Mouse (Mus musculus) regulatory T cell (primary cell): ENCODE data around the gene Gm47996.
"Not testable (repeated sequence)": the region's sequence is repeated elsewhere in the genome, so short reads cannot be mapped to it uniquely, and the experiment has no call there.

Source experiments
- in situ Hi-C: fragments of 300-600 bp; cut with MboI, MseI; formaldehyde crosslinking; loops from one replicate; pipeline ENCODE4 v1.15.1; 2025; ENCODE audit warnings: high pct_unique_total_duplicates

Gm47996 gene

DNA sequence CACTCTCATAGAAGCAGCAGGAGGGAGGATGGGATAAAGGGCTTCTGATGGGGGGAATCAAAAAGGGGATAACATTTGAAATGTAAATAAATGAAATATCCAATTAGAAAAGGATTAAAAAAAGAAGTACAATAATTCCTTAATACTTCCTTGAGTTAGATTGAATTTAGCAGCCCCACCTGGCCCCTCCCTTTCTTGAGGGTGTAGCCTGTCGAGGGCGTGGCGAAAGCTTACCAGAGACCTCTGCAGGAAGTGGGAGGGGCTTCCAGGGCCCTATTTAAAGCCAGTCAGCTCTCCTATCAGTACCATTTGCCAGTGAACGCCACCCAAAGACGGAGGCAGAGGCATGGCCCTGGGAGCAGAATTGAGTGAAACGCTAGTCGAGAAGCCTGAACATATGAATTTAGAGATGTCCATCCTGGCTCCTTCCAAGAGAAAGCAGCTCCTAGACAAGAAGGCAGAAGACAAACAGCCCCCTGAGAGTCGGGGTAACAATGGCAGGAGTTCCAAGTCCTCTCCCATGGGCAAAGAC, at the start of gene Gm47996:
Gene Gm47996 (plus strand): TSS at position 308 of the 532 bp plus-strand sequence.
- in situ Hi-C loops = not testable (repeated sequence)

DNA sequence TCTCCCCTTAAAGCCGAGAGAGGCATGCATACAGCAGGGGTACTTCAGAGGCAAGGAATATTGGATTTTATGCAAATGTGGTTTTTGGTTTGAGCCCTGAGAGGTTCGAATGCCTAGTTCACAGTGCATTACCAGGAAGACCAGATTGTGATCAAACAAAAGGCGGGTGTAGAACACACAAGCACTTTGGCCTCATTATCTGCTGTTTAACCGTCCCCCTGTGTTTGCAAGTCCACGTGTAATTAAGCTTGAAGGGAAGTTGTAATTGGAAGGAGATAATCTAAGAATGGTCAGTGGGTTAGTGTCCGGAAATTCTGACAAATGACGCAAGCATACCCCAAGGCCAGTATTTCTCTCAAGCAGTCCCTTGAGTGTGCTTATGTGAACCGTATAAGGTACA, 43.9 kb upstream of the Gm47996 start:
- in situ Hi-C loops = no loop called here

DNA sequence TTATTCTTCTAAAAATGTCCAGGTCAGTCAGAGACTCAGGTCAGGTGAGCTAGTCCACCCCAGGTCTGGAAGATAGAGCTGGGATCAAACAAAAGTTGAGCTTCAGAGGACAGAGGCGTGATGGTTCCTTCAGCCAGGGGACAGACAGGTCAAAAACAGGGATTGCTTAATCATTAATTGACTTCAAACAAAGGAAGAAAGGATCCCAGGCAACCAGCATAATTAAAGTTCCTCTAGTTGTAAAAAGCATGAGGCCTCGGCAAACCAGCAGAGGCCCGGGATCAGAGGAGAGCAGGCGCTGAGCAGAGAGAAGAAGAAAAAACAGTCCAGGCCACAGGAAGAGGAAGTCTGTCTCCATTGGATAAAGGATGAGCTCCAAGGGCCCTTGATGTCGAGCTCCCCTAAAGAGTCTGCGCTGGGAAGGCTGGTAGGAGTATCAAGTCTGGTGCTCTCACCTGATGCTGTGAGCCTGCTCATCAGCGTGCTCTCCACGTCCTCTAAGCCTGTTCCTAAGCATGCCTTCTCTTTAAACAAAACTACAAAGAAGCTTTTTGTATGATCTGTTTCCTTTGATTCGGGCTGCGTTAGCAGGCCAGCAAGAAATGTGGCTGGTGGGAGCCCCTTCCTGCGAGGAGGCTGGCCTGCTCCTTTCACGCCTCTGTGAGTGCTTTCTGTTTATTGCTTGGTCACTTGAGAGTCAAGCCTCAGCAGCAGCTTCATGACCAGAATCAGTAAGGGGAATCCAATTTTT, 42.5 kb upstream of the Gm47996 start:
- in situ Hi-C loops = no loop called here

DNA sequence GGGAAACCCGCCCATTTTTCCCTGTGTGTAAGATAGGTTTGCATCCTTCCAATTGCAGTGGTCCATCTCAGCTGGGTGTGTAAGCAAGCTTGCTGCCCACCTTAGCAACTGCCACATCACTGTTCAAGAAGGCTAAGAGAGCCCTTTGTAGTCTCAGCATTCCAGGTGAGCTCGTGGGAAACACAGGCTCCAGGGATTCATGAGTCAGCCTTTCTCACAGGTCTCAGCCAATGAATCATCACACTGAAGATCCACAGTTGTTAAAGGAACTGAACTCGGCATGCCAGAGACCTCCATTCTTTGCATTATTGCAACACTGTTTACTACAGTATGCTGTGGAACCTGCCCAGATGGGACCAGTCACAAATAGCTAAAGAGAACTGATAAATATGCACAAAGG, 41.3 kb upstream of the Gm47996 start:
- in situ Hi-C loops = no loop called here

DNA sequence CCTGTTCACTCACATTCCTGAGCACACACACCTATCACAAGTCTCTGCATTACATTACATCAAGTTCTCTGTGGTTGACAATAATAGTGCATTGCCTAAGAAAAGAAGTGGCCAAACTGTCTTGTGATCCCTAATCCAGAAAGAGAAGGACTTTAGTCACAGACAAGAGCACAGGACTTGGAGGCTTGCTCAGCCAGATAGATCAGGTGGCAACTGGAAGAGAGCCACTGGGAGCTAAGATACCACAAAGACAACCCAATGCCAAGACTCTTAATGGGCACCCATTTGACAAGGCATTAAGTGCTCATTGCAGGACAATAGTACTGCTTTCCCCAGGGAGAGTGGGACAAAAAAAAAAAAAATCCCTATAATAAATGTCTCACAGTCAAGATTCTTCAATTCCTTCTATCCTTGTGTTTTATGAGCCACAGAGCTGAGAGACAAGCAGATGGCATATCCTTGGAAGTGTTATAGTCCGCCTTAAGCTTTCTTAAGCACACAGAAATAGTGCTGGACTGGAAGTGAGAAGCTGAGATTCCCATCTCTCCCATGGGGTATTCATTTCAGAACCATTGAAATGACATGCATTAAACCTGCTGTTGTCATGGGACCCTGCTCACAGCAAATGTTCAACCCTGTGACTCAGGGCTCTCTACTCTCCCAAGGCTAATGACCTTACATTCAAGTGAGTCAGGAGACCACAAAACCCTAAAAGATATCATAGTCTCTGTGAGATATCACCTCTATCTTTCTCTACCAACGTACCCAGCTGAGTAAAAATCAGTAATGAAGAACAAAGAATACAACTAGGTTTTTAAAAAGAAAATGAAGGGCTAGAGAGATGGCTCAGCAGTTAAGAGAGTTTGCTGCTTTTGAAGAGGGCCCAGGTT, 38.1 kb upstream of the Gm47996 start:
- in situ Hi-C loops = no loop called here

DNA sequence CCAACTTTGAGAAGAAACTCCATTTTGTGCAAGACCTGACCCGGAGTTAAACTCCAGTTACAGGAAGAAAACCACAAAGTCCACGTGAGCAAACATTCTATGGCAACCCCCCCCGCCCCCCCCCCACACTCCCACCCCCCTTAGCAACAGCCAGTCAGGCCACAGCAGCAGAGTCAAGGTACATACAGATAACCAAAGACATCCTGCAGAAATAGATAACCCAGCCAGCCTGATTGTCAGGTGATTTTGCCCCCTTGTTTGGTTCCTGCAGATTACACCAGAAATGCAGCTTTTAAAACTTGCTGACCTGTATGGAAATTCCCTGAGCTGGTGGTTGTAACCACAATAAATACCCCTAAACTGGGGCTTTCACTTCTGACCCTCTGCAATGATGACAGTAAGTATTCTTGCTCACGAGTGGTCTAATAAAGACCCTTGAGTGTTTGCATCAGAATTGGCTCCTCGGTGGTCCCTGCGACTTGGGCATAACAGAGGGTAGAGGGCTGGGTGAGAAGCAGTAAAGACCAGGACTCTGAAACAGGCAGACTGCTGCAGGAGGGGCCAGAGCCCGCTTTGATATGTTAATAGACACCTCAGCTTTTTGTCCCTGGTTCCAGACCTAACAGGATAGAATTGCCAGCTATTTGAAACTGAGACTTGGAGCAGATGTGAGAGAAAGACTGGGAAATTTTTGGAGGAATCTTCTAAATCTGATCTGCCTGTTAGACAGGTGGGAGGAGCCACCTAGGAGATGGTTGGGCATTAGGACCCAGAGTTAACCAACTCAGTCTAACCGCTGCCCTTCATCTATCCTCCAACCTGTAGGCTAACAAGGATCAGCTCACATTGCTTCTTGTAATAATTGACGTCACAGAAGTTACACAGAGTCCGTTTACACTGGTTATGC, 32.6 kb upstream of the Gm47996 start:
- in situ Hi-C loops = no loop called here

DNA sequence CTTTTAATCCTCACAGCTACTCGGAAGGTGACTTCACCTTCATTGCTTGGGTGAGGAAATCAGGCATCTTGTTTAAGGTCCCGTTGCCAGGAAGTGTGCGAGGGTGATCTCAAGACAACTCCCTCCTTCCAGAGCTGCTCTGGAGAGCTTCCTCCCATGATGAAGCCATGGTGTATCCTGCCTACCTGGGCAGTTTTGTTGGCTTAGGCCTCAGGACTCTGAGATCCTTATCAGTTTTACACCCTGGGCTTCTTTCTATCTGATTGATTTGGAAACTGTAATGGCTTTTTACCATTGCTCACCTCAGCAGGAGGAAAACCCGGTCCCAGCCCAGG, 32.0 kb upstream of the Gm47996 start:
- in situ Hi-C loops = no loop called here

DNA sequence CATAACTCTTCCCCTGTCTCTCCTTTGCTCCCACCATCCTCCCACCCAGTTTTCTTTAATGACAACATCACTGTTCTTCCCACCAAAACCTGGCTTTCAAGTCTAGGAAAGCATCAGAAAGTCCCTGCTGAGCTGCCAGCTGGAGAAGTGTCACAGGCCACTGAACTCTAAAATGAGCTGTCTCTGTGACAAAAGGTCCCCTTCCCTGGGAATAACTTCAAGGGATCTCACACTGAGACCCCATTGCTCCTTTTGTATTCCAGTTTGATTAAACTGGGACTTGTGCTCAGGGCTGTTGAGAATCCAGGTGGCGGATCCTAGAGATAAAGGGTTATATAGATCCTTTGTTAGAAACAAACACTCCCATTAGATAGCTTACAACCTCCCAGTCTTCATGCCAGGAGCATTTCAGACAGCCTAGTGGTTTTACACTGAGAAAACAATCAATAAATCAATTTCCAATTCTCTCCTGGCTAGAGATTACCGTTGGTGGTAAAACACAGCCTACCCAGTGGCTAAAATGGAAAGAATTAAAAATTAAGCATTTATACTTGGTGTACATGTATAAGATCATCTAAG, 31.3 kb upstream of the Gm47996 start:
- in situ Hi-C loops = no loop called here

DNA sequence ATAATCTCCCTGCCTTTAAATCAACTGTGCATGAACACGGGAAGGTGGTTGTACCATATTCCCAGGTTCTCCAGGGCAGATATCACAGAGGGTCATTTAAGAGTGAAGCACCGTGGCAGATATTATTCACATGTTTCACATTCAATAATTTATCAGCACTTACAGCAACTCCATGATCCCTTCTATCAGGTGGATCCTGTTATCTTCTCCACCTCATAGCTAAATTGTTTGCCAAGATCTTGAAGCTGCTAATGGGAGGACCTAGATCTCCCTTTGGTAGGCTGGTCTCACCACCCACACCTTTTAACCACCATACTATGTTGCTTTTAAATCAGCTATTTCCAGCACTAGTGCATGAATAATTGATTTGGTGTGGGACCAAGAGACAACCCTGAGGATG, 29.8 kb upstream of the Gm47996 start:
- in situ Hi-C loops = no loop called here

DNA sequence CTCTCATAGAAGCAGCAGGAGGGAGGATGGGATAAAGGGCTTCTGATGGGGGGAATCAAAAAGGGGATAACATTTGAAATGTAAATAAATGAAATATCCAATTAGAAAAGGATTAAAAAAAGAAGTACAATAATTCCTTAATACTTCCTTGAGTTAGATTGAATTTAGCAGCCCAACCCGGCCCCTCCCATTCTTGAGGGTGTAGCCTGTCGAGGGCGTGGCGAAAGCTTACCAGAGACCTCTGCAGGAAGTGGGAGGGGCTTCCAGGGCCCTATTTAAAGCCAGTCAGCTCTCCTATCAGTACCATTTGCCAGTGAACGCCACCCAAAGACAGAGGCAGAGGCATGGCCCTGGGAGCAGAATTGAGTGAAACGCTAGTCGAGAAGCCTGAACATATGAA, 27.7 kb upstream of the Gm47996 start, which contains the start of gene Gm47985:
Gene Gm47985 (plus strand): TSS at position 272 of the 400 bp plus-strand sequence.
- in situ Hi-C loops = not testable (repeated sequence)

DNA sequence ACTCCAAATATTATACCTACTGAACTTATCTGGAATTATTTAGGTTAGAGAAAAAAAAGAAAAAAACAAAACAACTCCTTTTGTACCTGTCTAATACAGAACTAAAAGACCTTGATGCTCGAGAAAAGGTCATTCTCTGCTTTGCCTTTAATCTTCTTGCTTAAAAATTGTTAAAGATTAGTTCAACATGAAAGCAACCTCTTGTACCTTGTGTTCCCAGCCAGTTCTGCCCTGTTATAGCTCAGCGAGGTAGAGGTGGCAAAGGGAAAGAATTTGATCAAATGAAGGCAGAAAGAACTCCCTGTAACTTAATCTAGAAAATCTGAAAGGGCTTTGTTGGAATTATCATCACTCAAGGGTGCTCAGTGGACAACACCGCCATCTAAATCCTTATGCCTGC, 23.7 kb upstream of the Gm47996 start:
- in situ Hi-C loops = not testable (repeated sequence)

DNA sequence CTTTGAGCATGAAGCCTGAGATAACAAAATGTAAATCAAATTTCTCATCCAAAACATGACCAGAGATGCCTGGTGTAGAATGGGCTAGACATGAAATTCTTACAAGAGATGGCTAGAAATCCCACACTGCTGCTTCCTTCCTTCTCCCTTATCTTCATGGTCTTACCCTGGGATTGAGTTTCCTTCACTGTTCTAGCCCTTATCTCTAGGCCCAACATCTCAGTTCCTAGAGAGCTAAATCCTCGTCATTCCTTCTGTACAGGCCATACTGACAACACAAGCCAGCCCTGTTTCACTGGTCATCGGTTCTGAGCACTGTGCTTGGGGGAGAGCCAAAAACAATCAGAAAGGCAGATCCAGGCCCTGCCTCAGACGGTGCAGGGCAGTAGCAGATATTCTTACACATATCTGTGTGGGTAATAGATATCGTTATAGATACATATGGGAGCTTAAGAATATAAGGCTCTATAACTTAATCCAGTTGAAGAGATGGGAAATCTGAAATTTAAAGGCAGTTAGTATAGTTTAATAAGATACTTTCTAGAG, 23.0 kb upstream of the Gm47996 start:
- in situ Hi-C loops = not testable (repeated sequence)

DNA sequence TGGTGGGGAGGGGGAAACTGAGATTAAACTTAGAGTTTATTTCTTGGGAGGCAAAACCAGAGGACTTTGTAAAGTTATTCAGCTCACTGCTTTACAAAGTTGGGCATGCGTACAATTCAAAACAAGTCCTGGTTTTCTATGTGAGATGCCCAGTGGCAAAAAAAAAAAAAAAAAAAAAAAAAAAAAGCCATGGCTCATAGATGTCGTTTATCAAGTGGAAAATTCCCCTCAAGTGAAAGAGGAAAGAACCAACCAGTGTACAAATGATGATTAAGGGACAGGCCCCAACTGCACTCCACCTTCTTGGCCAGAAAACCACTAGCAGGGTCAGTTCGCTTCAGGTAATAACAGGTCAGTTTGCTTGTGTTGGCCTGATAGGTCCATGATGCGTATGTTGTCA, 21.5 kb upstream of the Gm47996 start:
- in situ Hi-C loops = no loop called here

DNA sequence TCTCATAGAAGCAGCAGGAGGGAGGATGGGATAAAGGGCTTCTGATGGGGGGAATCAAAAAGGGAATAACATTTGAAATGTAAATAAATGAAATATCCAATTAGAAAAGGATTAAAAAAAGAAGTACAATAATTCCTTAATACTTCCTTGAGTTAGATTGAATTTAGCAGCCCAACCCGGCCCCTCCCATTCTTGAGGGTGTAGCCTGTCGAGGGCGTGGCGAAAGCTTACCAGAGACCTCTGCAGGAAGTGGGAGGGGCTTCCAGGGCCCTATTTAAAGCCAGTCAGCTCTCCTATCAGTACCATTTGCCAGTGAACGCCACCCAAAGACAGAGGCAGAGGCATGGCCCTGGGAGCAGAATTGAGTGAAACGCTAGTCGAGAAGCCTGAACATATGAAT, 17.9 kb upstream of the Gm47996 start, which contains the start of gene Gm8947:
Gene Gm8947 (plus strand): TSS at position 302 of the 400 bp plus-strand sequence.
- in situ Hi-C loops = not testable (repeated sequence)

DNA sequence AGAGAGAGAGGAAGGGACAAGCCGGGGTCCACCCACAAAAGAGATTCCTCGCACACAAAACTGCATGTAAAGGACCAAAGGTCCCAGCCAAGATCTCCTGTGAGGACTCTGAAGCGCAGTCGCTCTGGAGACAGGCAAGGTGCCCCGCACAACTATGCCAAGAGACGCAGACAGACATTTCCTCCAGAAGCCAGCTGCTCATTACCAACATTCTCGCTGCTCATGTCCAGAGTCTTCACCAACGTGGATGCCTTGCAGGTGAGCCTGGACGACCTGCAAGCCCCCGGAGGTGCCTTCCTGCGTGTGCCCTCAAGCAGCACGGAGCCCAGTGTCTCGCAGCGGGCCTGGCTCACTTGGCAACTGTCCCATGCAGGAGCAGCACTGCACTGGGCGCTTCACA, 17.2 kb upstream of the Gm47996 start:
- in situ Hi-C loops = not testable (repeated sequence)

DNA sequence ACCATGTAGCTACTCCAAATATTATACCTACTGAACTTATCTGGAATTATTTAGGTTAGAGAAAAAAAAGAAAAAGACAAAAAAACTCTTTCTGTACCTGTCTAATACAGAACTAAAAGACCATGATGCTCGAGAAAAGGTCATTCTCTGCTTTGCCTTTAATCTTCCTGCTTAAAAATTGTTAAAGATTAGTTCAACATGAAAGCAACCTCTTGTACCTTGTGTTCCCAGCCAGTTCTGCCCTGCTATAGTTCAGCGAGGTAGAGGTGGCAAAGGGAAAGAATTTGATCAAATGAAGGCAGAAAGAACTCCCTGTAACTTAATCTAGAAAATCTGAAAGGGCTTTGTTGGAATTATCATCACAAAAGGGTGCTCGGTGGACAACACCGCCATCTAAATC, 13.9 kb upstream of the Gm47996 start:
- in situ Hi-C loops = not testable (repeated sequence)

DNA sequence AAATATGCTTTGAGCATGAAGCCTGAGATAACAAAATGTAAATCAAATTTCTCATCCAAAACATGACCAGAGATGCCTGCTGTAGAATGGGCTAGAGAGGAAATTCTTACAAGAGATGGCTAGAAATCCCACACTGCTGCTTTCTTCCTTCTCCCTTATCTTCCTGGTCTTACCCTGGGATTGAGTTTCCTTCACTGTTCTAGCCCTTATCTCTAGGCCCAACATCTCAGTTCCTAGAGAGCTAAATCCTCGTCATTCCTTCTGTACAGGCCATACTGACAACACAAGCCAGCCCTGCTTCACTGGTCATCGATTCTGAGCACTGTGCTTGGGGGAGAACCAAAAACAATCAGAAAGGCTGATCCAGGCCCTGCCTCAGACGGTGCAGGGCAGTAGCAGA, 13.2 kb upstream of the Gm47996 start:
- in situ Hi-C loops = not testable (repeated sequence)

DNA sequence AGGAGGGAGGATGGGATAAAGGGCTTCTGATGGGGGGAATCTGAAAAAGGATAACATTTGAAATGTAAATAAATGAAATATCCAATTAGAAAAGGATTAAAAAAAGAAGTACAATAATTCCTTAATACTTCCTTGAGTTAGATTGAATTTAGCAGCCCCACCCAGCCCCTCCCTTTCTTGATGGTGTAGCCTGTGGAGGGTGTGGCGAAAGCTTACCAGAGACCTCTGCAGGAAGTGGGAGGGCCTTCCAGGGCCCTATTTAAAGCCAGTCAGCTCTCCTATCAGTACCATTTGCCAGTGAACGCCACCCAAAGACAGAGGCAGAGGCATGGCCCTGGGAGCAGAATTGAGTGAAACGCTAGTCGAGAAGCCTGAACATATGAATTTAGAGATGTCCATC, 11.8 kb upstream of the Gm47996 start, which contains the start of gene Gm47995:
Gene Gm47995 (plus strand): TSS at position 329 of the 400 bp plus-strand sequence.
- in situ Hi-C loops = not testable (repeated sequence)

DNA sequence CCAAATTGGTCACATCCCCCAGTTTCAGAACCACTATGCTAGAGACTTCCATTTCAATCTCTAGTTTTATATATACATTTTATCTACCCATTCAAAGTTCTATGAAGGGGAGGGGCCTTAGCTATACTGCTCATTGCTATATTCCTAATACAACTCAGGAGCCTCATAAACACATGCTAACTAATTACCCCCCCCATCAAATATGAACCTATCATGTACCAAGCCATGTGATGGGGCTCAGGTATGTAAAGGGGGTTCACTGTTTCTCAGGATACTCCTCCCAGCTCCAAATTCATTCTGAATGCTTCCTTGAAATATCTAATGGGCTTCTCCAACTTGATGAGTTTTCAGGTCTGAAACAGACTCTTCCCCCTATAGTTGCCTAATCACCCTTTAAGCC, 9.3 kb upstream of the Gm47996 start:
- in situ Hi-C loops = not testable (repeated sequence)

DNA sequence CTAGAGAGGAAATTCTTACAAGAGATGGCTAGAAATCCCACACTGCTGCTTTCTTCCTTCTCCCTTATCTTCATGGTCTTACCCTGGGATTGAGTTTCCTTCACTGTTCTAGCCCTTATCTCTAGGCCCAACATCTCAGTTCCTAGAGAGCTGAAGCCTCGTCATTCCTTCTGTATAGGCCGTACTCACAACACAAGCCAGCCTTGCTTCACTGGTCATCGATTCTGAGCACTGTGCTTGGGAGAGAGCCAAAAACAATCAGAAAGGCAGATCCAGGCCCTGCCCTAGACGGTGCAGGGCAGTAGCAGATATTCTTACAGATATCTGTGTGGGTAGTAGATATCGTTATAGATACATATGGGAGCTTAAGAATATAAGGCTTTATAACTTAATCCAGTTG, 7.2 kb upstream of the Gm47996 start:
- in situ Hi-C loops = not testable (repeated sequence)

DNA sequence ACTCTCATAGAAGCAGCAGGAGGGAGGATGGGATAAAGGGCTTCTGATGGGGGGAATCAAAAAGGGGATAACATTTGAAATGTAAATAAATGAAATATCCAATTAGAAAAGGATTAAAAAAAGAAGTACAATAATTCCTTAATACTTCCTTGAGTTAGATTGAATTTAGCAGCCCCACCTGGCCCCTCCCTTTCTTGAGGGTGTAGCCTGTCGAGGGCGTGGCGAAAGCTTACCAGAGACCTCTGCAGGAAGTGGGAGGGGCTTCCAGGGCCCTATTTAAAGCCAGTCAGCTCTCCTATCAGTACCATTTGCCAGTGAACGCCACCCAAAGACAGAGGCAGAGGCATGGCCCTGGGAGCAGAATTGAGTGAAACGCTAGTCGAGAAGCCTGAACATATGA, 6.1 kb upstream of the Gm47996 start, which contains the start of gene 3110040M04Rik:
Gene 3110040M04Rik (plus strand): TSS at position 304 of the 400 bp plus-strand sequence.
- in situ Hi-C loops = not testable (repeated sequence)
